Mouse (Mus musculus) gastrocnemius, postnatal 4 days (tissue): ENCODE results near the gene Rabl6. TPM values are rescaled to one million over a fixed set of nuclear protein-coding genes. Genes with fewer than 3 reads are reported as not detected.

Experiments used
- DNase-seq, 2 experiments: peaks; one replicate each; pipeline ENCODE4 v3.0.0; 2021 to 2022; ENCODE audit warnings: low spot score in 2 of 2, mixed read lengths in 2 of 2
- total RNA-seq, 2 experiments: library from RNA; stranded (reverse); gene quantifications; 2 replicates each; pipeline ENCODE4 v1.2.3; 2021

The Rabl6 gene
- total RNA-seq, 2 experiments from 2014 or later = 59.3 to 65.0 TPM

GRCm38 (mm10) chr2:25596765-25597510 is 11.4 kb downstream of the Rabl6 start:
- DNase-seq = no peak

GRCm38 (mm10) chr2:25591863-25592262 is 16.5 kb downstream of the Rabl6 start:
- no peak for DNase-seq

GRCm38 (mm10) chr2:25588227-25588907 is 20.0 kb downstream of the Rabl6 start:
- DNase-seq = no peak

DNA sequence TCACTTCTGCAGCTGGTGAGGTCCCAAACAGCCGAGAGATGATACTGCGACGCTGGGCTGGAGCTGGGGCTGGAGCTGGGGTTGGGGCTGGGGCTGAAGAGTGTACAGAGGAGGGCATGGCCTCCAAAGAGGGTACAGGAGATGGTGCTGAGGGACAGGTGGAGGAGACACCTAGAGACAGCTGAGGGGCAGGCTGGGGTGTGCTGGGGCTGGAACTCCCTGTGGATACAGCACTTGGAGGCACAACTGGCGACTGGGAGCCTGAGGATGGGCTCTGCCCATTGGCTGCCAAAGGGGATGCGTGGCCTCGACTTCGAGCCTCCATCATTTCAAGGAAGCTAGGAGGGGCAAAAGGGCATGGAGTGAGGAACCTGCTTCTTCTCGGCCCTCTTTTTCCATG is 21.0 kb downstream of the Rabl6 start:
- no peak for DNase-seq

DNA sequence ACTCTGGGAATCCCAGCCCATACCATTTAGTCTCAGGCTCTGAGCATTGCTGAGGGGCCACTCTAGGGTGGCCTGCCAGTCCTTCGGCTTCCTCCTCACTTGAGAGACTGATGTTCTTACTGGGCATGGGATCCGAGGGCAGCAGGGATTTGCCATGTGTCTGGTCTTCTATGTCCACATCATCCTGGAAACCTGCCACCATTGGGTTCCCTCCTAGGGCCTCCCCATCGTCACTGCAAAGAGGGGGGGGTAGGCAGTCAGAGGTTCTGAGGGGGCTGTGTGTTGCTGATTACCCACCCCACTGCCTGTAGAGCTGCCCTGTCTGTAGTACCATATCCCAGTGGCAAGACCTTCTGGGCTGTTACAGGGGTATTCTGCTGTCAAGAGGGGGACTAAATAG is 22.7 kb downstream of the Rabl6 start:
- DNase-seq = peak in 1 of 2 experiments; percentile 14

- no peak for DNase-seq
Measured at GRCm38 (mm10) chr2:25584856-25585255, 23.5 kb downstream of the Rabl6 start.

DNA sequence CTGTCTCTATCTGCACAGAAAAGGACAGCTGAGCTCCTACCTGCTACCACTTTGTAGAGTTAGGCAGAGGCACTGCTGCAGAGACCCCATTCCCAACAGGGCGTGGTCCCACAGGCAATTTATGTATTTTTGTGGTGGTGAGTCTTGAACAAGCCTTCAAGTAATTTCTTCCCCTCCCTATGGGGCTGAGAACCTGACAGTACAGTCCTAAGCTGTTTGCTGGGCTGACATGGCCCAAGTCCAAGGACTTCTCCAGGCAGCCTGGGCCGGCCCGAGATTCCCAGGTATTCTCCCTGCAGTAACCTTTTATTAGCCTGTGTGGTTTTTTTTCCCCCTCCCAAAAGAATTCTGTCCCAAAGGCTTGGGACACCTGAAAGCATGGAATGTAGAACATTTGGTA is 24.2 kb downstream of the Rabl6 start:
- no peak for DNase-seq

GRCm38 (mm10) chr2:25583571-25583970 is 24.8 kb downstream of the Rabl6 start:
- DNase-seq = no peak

DNA sequence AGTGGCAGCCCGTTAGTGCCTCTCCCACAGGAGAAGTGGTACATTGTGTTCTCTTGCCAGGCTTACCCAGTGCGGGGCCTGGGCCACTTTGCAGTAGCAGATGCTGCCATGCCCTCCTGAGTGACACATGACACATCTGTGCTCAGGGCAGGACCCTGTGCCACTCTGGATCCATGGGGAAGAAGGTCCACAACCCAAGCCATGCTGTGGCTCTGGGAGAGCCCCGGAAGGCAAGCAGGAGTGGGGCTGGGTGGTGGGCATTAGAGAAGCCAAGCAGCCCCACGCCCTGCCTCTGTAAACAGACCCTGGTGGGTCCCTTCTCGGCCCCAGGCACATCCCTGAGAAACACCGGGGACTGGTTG is 25.2 kb downstream of the Rabl6 start:
- DNase-seq = no peak

DNA sequence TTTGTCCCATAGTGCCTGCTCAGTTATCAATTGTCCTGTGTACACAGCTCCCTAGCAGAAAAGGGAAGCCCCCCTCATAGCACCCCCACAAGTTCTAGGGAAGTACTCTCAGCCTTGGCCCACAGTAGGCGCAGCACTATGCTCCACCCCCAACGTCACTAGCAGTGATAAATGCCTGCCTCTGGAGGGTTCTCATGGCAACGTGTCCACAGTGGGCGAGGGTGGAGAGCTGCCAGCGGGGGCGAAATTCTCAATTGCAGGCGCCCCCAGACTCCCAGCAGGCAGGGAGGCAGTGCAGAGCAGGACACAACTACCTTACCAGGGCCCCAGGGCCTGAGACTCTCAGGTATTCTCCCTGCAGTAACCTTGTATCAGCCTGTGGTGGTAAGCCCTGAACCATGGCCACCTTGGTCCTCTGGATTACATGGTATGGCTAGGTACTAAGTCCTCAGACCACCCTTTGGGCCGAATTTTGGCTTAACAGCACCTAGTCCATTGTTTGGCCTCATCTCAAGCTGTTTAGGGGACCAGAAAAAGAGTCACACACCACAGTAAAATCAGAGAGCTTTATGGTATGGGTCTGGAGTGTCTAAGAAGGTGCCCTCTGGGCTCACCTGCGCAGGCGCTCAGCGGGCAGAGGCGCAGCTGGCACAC is 25.7 kb downstream of the Rabl6 start:
- no peak for DNase-seq

DNA sequence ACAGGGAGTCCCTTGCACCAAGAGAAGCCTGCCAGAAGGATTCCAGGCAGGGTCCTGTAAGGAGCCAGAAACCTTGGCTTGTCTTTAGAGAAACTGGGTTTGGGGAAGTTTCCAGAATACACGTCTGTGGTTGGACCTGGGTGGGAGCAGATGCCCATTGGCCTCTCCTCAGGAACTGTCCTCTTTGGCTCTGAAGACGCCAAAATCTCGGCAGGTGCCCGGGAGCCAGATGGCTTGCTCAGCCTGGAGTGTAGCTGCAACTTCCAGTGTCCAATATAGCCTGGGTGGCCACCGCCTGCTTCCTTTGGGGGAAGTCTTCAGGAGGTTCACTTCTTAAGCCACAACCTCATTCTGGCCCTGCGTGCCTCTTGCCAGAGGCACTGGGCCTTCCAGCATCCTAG is 26.4 kb downstream of the Rabl6 start:
- DNase-seq = no peak

GRCm38 (mm10) chr2:25581294-25581864 is 26.9 kb downstream of the Rabl6 start, which contains the start of gene Ajm1:
TSS of gene Ajm1 (minus strand) at chr2:25581757.
- DNase-seq = no peak

DNA sequence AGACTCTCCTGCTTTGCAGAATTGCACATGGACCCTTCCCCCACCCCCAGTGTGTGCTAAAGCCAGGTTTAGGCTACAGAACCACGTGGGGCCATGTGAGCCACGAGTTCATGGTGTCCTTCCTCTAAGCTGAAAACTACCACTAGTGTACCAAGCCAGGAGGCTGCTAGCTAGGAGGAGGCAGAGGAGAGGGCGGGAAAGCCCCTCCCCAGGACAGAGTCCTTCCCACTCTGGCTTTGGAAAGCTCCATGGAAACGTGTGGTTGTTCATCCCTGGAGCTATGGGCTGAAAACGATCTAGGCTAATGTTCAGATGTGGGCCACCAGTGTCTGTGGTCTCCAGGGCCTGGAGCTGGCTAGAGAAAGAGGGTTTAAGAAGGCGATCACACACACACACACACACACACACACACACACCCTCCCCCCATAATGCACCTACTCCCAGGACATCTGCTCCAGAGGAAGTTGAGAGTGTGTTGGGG is 27.7 kb downstream of the Rabl6 start:
- no peak for DNase-seq

GRCm38 (mm10) chr2:25579737-25580460 is 28.4 kb downstream of the Rabl6 start:
- DNase-seq = no peak

DNA sequence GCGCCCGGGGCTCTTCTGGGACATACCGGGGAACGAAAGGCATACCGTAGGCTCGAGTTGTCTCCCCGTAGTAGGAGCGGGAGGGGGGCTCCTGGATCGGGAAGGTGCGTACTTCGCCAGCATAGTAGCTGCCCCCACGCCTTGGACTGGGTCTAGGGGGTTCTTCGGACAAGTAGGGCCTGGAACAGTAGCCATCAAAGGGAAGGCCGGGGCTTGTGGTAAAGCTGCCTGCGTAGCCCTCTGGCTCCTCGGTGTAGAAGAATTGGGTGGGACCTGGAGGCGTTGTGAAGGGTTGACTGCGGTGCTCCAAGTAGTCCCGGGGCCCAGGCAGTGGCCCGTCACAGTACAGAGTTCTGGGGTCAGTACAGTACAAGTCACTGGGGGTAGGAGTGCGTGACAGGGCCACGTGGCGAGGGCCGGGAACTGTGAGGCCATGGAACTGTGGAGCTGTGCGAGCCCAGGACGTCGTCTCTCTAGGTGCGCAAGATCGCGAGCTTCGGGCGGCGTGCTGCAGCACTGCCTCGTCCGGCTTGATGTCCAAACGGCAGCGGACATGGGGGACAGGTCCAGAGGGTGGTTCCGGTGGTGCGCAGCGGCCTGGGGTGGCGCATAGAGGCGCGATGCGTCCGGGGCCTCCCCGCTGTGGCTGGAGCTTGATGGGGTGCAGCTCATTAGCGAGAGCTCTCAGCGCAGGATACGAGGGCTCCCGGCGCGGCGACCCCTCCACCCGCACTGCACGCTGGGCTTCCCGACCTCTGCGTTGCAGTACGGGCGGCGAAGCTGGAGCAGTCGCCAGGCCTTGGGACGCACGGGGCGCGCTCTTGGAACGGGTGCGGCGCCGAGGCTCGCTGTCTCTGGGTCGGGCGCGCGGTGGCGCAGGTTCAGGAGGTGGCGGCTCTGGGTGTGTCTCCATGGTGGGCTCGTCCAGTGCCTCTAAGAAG is 29.3 kb downstream of the Rabl6 start:
- no peak for DNase-seq

- DNase-seq = no peak
Measured at GRCm38 (mm10) chr2:25577951-25578795, 30.1 kb downstream of the Rabl6 start.

DNA sequence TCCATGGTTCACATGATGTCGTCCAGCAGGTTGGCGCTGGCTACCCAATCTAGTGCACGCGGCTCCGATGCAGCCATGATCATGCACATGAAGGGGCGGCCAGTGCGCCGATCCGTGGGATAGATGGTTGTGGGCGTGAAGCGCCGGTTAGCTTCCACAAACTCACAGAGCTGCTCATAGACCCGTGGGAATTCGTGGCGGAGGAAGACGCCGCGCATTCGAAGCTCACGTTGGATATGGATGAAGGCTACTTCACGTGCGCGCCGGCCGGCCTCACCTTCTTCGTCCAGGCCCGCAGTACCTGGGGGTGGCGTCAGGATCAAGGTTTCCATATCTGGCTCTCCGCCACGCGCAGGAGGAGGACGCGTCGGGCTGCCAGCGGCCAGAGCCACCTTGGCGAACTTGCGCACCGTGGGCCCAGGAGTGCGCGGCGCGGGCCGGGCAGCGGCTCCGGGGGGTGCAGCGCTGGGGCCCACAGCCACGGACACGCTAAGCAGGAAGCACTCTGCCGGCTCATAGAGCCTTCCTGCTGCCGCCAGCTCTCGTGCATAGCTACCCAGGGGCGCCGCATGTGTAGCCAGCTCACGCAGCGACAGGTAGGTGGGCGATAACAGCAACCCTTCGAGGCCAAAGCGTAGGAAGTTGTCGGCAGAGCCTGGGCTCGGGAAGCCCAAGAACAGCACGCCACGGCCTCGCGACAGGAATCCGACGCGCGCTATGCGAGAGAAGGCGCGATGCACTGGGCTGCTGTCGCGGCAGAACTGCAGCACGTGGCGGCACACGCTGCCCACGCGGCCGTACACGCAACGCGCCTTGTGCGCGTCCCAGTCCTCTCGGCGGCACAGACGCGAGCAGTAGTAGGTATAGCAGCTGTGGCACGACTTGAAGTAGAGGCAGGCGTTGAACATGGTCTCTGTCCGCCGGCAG is 31.1 kb downstream of the Rabl6 start:
- no peak for DNase-seq
